Mouse (Mus musculus): ENCODE measurements around the gene Exoc6.

Exoc6 gene

GRCm38 (mm10) chr19:37580438-37580837 is 30.2 kb downstream of the Exoc6 start:
- DNase-seq, result peak; percentile 62

- DNase-seq, result no peak
These were observed 35.0 kb downstream of the Exoc6 start for GRCm38 (mm10) chr19:37585210-37585609.

- no peak for DNase-seq
These were observed 35.5 kb downstream of the Exoc6 start for GRCm38 (mm10) chr19:37585684-37586083.

- no peak for DNase-seq
These were observed 40.3 kb downstream of the Exoc6 start for GRCm38 (mm10) chr19:37590544-37590943.

DNA sequence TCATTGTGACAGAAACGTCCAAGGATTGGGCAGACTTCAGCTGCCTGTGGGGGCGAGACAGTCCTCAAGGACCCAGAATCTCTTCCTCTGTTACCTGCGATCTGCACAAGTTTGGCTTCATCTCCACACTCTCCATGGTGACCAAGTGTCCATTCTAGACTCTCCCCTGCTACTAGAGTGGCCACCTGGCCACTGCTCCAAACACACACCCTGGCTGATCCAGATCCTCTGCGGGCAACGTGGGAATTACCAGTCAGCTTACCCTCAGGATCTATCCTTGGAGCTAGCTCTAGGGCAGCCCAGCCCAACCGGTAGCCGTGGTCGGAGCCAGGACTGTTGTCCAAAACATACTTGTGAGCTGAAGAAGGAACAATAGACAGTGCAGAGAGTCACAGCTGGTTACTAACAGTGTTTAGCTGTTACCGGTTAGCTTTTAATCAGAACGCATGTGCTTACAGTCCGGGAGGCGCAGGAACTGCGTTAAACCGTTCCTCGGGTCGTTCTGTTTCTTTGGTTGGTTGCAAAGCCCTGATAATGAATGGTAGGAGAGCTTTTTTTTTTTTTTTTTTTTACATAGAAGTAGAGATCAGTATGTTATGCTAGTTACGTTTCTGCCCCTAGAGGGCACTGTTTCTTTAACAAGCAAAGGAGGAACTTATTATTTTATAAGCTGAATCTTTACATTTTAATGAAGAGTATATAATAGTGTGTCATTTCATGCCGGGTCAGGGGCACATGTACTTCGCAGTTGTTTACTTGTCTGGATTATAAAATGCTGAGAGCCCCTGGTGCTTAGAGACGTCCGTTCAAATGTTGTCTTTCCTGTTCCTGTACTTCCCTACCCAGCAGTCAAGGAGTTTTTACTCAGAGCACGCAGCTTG is 52.0 kb downstream of the Exoc6 start:
- peak; percentile 58 for DNase-seq

- no peak for DNase-seq
These were observed 59.8 kb downstream of the Exoc6 start for GRCm38 (mm10) chr19:37609991-37610390.

DNA sequence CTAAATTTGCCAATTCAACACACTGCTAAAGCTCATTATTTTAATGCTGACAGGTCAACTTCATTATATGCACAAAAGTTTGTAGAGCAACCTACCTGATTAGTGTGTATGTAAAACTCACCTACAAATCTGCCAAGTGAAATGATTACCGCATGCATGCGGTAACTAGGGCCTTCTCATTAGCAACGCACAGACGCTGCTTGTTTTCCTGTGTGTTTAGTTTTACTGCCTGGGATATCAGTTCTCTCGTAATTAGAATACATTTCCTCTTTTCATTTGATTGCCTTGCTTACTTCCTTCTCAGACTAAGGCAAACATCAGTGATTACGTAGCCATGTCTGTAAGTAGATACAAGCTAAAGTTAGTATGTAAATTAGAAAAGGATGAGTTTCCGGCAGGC is 62.7 kb downstream of the Exoc6 start:
- DNase-seq, result no peak

DNA sequence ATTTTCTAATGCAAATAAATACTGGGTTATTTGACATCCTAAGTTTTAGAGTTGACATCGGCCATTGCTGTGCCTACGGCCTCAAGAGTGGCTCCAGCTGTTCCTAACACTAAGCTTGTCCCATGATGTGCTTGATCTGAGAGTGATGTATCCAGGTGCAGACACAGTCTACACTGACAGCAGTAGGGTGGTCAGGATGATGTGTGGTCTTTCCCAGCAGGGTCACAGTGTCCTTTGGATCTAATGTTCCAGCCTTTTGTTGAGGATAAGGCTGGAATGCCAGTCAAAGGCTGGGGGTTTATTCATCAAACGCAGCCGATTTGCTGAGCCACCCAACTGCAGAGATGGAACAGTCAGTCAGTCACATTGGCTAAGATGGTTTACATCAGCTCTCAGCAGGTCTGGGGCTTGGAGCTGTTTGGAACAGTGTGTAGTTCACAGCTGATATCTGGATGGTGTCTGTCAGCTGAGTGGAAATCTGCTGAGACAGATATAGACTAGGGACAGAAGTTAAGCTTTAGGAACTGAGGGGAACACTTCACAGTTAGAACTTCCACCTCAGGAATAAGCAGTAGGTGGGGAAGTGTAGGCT is 64.9 kb downstream of the Exoc6 start:
- no peak for DNase-seq

- no peak for DNase-seq
These were observed 97.8 kb downstream of the Exoc6 start for GRCm38 (mm10) chr19:37647994-37648393.

DNA sequence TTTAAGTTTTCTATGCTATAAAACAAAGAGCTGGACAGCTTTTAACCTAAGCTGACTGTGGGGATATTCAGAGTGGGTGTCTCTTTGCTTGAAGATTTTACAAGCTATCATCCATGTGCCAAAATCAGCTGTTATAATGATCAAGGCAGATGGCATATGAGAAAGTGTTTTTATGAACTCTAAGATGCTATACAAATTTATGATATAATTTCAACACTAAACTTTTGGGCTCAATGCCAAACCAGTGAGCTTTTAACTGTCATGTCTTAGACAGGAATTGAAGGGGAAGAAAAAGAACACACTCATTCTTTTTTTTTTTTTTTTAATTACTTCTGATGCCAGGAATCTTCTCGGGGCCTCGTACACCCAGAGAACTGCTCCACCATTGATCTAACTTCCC is 100.3 kb downstream of the Exoc6 start:
- no peak for DNase-seq

DNA sequence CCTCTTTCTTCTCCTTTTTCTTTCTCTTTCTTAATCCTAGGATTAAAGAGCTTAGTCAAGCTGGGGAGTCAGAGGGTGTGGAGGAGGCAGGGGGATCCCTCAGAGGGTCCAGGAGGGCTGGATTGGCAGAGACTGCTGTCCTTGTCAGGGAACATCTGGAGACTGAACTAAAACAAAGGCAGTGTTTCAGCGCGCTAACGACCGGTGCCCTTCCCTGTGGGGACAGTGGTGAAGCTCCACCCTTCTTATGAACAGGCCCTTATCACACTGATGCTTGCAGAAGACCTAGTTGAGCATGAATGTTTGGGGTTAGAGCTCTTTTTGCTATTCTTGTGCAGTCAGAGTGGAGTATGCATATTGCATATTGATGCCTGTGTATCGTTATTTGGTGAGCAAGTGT is 103.8 kb downstream of the Exoc6 start:
- DNase-seq, result no peak

- DNase-seq, result peak; percentile 51
These were observed 106.2 kb downstream of the Exoc6 start for GRCm38 (mm10) chr19:37656441-37656840.

- no peak for DNase-seq
These were observed 115.0 kb downstream of the Exoc6 start for GRCm38 (mm10) chr19:37665256-37665655.

GRCm38 (mm10) chr19:37667855-37668594 is 117.8 kb downstream of the Exoc6 start:
- no peak for DNase-seq

- no peak for DNase-seq
These were observed 118.4 kb downstream of the Exoc6 start for GRCm38 (mm10) chr19:37668657-37669056.

DNA sequence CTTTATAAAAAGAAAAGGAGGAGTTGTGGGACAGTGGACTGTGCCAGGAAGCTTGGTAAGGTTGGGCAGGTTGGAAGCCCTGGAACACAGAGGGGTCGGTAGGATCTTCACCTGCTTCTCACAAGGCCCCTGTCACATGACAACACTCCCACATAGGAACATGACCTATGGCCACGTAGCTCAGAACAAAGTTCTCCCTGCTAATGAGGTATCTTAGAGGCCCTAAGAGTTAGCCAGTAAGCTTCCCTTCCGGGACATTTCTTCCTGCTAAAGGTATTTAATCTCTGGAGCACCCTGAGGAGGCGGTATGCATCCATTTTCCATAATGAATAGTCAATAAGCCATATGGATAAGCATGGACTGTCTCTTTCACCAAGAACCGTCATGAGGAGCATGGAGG is 119.3 kb downstream of the Exoc6 start:
- DNase-seq, result peak; percentile 27

DNA sequence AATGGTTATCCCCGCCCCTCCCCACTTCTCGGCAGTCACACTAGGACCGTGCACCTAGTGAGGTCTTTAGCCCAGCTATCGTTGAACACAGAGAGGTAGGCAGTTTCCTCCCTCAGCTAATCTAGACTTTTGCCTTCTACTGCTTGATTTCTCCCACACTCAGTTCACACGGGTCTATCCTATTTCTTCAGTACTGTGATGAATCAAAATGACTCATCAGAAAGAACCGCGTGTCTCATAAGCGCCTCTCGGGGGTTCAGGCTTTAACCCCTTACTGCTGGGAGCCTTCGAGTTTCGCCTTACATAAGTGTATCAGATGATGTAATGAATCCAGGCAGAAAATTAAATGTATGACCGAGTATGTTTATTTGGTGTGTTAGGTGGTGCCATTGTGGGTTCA is 123.2 kb downstream of the Exoc6 start:
- DNase-seq, result no peak

GRCm38 (mm10) chr19:37685281-37685680 is 135.1 kb downstream of the Exoc6 start, which contains the start of gene Cyp26c1:
Gene Cyp26c1 (plus strand): TSS chr19:37685581.
- no peak for DNase-seq

GRCm38 (mm10) chr19:37686347-37686746 is 136.1 kb downstream of the Exoc6 start:
- no peak for DNase-seq

GRCm38 (mm10) chr19:37686941-37687850 is 137.0 kb downstream of the Exoc6 start:
- DNase-seq, result no peak

DNA sequence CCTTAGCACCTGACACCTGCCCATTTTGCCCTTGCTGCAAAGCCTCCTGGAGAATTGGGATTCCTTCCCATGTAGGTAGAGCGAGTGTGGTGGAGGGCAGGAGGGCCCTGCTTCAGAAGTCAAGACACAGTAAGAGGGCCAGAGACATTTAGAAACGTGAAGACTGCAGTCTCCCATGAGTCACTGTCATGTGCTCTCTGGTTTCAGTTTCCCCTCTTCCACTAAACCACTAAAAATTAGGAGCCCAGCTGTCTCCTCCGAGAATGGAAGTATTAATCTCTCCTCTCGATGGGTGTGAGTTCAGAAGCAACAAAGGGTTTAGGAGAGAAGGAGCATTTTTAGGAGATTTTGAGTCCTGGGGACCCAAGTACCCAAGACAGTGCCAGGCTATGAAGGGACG is 139.3 kb downstream of the Exoc6 start:
- DNase-seq, result no peak

DNA sequence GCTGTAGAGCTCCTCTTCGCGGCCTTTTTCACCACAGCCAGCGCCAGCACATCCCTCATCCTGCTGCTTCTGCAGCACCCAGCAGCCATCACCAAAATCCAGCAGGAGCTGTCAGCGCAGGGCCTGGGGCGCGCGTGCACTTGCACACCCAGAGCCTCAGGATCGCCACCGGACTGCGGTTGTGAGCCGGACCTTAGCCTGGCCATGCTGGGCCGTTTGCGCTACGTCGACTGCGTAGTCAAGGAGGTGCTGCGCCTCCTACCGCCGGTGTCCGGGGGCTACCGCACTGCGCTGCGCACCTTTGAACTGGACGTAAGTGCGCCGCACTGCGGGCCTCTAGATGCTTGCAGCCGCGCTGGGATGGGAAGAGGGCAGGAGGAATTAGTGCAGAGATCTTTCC is 140.5 kb downstream of the Exoc6 start:
- DNase-seq, result no peak

- DNase-seq, result no peak
These were observed 142.7 kb downstream of the Exoc6 start for GRCm38 (mm10) chr19:37692879-37693278.

Measured in kidney, postnatal 14 days (tissue).